Mouse (Mus musculus): ENCODE data around the gene Sgcd. TPM values are rescaled to one million over a fixed set of nuclear protein-coding genes. Genes with fewer than 3 reads are reported as not detected.

The Sgcd gene
- polyA plus RNA-seq, 1 experiment: 2.9 TPM

DNA sequence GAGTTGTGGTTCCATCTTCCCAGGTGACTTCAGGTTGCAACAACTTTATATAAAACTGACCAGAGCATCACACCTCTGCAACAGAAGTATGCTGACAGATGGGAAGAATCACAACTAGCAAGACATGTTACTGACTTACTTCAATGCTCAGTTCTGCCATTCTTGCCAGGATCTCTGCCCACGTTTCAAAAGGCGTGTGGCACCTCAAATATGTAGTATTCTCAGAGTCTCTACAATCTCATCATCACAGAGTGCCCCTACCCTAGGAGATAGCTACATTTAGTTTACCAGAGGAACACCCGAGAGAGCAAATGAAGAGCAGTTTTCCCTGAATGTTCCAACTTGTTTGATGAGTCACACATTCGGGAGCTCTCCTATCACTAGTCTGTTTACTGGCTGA lies 229.8 kb downstream of the Sgcd start:
- no peaks in the 10 kb centered on the region for H3K4me1 ChIP-seq (ENCODE audit: control insufficient read depth, insufficient read depth, low read length)
- no peak for TF ChIP-seq CTCF (IDR thresholded peaks at IDR 0.05; ENCODE audit: control insufficient read depth, insufficient read depth, low read length)
- no peak for TF ChIP-seq POLR2A (IDR thresholded peaks at IDR 0.05; ENCODE audit: borderline replicate concordance, control insufficient read depth, low read depth, low read length)
- no peak overlapping the region for H3K4me3 ChIP-seq (replicated peaks; ENCODE audit: control insufficient read depth, low read depth, low read length)
- 79% methylated on average over 4 of the region's 4 CpGs for WGBS
- no peak overlapping the region for H3K27ac ChIP-seq (ENCODE audit: control insufficient read depth, insufficient read depth, low read depth, low read length, poor library complexity)

DNA sequence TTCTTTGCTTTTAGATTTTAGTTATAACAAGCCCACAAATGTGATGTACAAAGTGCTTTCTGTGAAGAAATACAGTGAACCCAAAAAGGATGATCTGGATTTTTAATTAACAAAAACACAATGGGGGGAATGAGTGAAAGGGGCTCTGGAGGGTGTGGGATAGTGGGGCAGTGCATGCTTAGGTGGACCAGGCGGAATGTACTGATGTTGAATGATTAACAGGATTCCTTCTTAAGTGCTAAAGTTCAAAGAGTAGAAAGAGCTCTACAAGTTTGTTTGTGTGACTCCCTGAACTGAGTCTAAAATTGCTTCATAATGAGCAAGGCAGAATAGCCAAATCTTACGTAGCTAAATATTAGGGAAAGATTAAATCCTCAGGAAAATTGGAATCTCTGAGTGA lies 246.0 kb downstream of the Sgcd start:
- WGBS: 61% methylated on average over 2 of the region's 2 CpGs
- no peaks in the 10 kb centered on the region; the same call in 1 of the 2 replicates for H3K4me1 ChIP-seq (ENCODE audit: control insufficient read depth, insufficient read depth, low read length)
- H3K27ac ChIP-seq (ENCODE audit: control insufficient read depth, insufficient read depth, low read depth, low read length, poor library complexity): no peak overlapping the region
- TF ChIP-seq CTCF (IDR thresholded peaks at IDR 0.05; ENCODE audit: control insufficient read depth, insufficient read depth, low read length) (no peak), POLR2A (IDR thresholded peaks at IDR 0.05; ENCODE audit: borderline replicate concordance, control insufficient read depth, low read depth, low read length) (no peak)
- H3K4me3 ChIP-seq (replicated peaks; ENCODE audit: control insufficient read depth, low read depth, low read length): no peak overlapping the region

DNA sequence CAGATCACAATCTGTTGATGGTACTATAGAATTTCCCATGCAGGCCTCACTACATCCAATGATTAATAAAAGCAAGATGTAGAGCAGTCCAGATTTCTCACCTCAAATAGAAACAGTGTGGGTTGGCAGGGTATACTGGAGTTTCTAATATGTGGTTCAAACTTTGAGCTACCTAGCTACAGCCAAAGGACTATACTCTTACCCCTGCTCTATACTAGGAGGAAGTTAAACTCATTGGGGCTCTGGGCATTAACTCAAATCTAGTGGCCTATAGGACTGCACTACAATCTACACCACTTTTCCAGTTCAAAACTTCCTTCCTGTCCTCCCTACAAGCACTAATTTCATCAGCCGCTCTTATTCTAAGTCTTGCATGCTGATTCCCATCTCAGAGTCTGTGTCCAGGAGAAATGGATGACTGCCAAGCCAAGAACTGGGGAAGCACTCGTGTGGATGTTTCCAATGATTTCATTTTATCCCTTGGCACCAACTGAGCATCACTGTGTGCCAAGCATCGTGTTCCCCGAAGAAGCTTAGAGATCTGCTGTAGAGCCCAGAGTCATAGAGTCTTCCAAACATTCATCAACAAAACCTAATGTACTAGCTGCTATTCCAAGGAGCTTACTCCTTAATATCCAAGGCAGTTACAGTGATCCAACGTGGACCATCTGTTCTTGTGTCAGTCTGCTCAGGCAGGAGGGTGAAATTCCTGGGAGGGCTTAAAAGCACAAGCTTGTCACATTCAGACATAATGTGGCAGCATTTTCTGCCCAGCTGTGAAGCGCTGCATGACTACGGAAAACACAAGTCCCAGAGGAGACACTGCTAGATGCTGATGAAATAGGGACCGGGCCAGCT lies 283.6 kb downstream of the Sgcd start:
- no peak overlapping the region for H3K4me3 ChIP-seq (replicated peaks; ENCODE audit: control insufficient read depth, low read depth, low read length)
- H3K27ac ChIP-seq (ENCODE audit: control insufficient read depth, insufficient read depth, low read depth, low read length, poor library complexity): no peak overlapping the region
- 79% methylated on average over 8 of the region's 8 CpGs for WGBS
- no peaks in the 10 kb centered on the region for H3K4me1 ChIP-seq (ENCODE audit: control insufficient read depth, insufficient read depth, low read length)
- TF ChIP-seq POLR2A (IDR thresholded peaks at IDR 0.05; ENCODE audit: borderline replicate concordance, control insufficient read depth, low read depth, low read length): no peak
- TF ChIP-seq CTCF (IDR thresholded peaks at IDR 0.05; ENCODE audit: control insufficient read depth, insufficient read depth, low read length): no peak

DNA sequence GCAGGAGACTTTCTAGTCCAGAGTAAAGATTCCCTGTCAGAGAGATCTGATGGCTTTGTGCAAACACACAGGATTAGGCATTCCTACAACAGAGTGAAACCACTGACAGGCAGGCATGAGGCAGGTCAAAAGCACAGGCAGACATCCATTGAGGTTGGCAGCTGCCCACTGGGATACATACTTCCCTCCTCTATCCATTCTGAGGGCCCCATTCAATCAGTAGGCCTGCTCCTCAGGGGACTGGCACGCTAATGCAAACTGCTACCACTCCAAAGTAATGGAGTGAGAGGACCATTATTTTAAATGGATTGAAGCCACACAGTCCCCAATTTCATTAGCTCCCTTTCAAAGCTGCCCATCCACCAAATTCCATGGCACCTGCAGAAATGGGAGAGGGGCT lies 293.2 kb downstream of the Sgcd start:
- Histone ChIP-seq H3K4me1 (ENCODE audit: control insufficient read depth, insufficient read depth, low read length) (no peaks in the 10 kb centered on the region), H3K27ac (ENCODE audit: control insufficient read depth, insufficient read depth, low read depth, low read length, poor library complexity) (no peak overlapping the region), H3K4me3 (replicated peaks; ENCODE audit: control insufficient read depth, low read depth, low read length) (no peak overlapping the region)
- WGBS: 75% methylated on average over 1 of the region's 1 CpGs
- TF ChIP-seq CTCF (IDR thresholded peaks at IDR 0.05; ENCODE audit: control insufficient read depth, insufficient read depth, low read length): no peak
- TF ChIP-seq POLR2A (IDR thresholded peaks at IDR 0.05; ENCODE audit: borderline replicate concordance, control insufficient read depth, low read depth, low read length): no peak

DNA sequence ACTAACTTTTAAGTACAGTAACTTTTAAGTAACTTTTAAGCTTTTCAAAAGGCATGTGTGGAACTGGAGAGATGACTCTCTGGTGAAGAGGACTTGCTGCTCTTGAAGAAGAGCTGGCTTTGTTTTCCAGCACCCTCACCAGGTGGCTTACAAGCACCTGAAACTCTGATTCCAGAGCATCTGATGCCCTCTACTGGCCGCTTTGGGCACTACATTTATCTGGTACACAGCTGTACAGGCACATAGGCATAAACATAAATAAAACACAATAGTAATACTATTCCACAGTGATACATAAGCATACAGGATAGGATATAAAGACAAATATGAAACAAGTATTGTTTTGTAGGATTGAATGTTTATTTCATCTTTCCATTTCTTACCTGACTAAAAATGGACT lies 330.6 kb downstream of the Sgcd start:
- H3K27ac ChIP-seq (ENCODE audit: control insufficient read depth, insufficient read depth, low read depth, low read length, poor library complexity): no peak overlapping the region
- TF ChIP-seq CTCF (IDR thresholded peaks at IDR 0.05; ENCODE audit: control insufficient read depth, insufficient read depth, low read length) (peak; percentile 18; the same call in 1 of the 2 replicates), POLR2A (IDR thresholded peaks at IDR 0.05; ENCODE audit: borderline replicate concordance, control insufficient read depth, low read depth, low read length) (no peak)
- WGBS: 0% methylated on average over 1 of the region's 1 CpGs
- no peaks in the 10 kb centered on the region for H3K4me1 ChIP-seq (ENCODE audit: control insufficient read depth, insufficient read depth, low read length)
- no peak overlapping the region for H3K4me3 ChIP-seq (replicated peaks; ENCODE audit: control insufficient read depth, low read depth, low read length)

DNA sequence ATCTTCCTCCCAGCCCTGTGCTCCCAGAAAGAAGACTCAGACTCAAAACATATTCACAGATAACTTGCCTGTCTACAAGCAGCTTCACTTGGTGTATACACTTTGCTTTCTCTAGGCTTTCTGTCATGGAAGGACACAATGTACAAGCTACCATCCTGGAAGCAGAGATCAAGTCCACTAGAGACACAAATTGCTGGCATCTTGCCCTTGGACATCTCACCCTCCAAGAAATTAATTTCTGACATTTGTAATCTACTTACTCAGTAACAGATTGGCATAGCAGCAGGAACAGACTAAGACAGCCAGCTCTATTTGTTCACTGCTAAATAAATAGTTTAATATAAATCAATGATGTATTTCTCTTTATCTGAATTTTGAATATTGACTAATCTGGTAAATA lies 342.9 kb downstream of the Sgcd start:
- Histone ChIP-seq H3K4me1 (ENCODE audit: control insufficient read depth, insufficient read depth, low read length) (no peaks in the 10 kb centered on the region), H3K4me3 (replicated peaks; ENCODE audit: control insufficient read depth, low read depth, low read length) (no peak overlapping the region), H3K27ac (ENCODE audit: control insufficient read depth, insufficient read depth, low read depth, low read length, poor library complexity) (no peak overlapping the region)
- no peak for TF ChIP-seq POLR2A (IDR thresholded peaks at IDR 0.05; ENCODE audit: borderline replicate concordance, control insufficient read depth, low read depth, low read length)
- TF ChIP-seq CTCF (IDR thresholded peaks at IDR 0.05; ENCODE audit: control insufficient read depth, insufficient read depth, low read length): no peak

DNA sequence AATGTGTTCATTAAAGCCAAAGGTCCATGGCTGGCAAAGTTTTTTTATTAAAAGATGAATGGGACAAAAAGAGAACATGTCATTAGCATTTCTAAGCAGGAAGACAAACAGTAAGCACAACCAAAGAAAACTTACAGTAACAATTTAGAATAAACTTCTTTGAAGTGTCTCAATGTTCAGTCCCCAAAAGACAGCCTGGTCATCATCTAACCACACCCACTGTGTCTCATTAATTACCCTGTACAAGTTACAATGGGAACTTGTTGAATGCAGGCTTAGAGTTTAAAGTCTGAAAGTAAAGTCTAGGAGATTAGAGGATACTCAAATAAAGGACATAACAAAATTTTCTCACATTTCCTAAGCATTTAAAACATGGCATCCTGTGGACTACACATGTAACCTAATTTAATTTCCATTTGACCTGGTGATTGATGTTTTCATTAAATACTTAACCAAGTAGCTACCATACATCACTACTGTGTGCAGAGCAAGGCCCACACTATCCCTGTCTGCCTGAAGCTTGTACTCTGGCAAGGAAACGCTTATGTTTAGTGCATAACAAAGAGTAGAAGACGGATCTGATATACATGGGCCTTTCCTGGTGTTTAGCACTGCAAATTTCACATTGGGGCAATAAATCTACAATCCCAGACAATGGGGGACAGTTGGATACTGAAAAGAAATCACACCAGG lies 347.1 kb downstream of the Sgcd start:
- Histone ChIP-seq H3K4me1 (ENCODE audit: control insufficient read depth, insufficient read depth, low read length) (no peaks in the 10 kb centered on the region), H3K27ac (ENCODE audit: control insufficient read depth, insufficient read depth, low read depth, low read length, poor library complexity) (no peak overlapping the region), H3K4me3 (replicated peaks; ENCODE audit: control insufficient read depth, low read depth, low read length) (no peak overlapping the region)
- 59% methylated on average over 2 of the region's 2 CpGs for WGBS
- TF ChIP-seq CTCF (IDR thresholded peaks at IDR 0.05; ENCODE audit: control insufficient read depth, insufficient read depth, low read length) (no peak), POLR2A (IDR thresholded peaks at IDR 0.05; ENCODE audit: borderline replicate concordance, control insufficient read depth, low read depth, low read length) (no peak)

DNA sequence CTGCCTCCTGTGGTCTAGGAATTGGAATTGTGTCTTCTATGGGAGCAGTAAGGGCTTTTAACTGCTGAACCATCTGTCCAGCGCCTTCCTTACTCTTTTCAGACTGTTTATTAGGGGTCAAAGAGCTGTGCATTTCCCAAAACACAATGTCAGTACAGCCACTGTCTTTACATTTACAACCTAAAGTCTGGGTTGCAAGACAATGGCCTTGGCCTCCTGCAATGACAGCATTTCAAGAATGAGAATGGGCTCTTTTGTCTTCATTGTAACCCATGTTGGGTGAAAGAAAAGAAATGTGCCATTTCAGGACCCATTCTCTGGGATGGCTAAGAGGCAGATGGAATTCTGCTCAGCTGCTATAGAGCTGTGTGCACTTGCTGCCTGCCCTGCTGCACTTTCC lies 348.2 kb downstream of the Sgcd start:
- TF ChIP-seq POLR2A (IDR thresholded peaks at IDR 0.05; ENCODE audit: borderline replicate concordance, control insufficient read depth, low read depth, low read length): no peak
- no peak for TF ChIP-seq CTCF (IDR thresholded peaks at IDR 0.05; ENCODE audit: control insufficient read depth, insufficient read depth, low read length)
- WGBS: 30% methylated on average over 1 of the region's 1 CpGs
- Histone ChIP-seq H3K4me1 (ENCODE audit: control insufficient read depth, insufficient read depth, low read length) (no peaks in the 10 kb centered on the region), H3K4me3 (replicated peaks; ENCODE audit: control insufficient read depth, low read depth, low read length) (no peak overlapping the region), H3K27ac (ENCODE audit: control insufficient read depth, insufficient read depth, low read depth, low read length, poor library complexity) (no peak overlapping the region)
